Mouse (Mus musculus): ENCODE measurements around the gene Syne1. TPM values are rescaled to one million over a fixed set of nuclear protein-coding genes. Genes with fewer than 3 reads are reported as not detected.

Syne1 gene
- polyA plus RNA-seq, 1 experiment from 2014 or later = 13.3 TPM

- DNase-seq (ENCODE audit: low spot score) = no peak
- no peak for ATAC-seq (replicated peaks; ENCODE audit: low FRiP score, low TSS enrichment, low read depth)
- no peaks in the 10 kb centered on the region for H3K27me3 ChIP-seq (replicated peaks; ENCODE audit: control insufficient read depth, insufficient read depth, low read length)
- H3K36me3 ChIP-seq (ENCODE audit: control insufficient read depth, insufficient read depth, low read length) = no peaks in the 10 kb centered on the region
- H3K4me3 ChIP-seq (ENCODE audit: low read depth, low read length) = no peak overlapping the region
- H3K27ac ChIP-seq (ENCODE audit: low read depth) = no peak overlapping the region
- H3K4me1 ChIP-seq (replicated peaks; ENCODE audit: control insufficient read depth, insufficient read depth, low read length) = no peaks in the 10 kb centered on the region
- H3K9me3 ChIP-seq (ENCODE audit: control insufficient read depth, low read length) = no peaks in the 10 kb centered on the region
- no peak overlapping the region for H3K4me2 ChIP-seq (ENCODE audit: low read length)
- H3K9ac ChIP-seq (ENCODE audit: low read length) = no peak overlapping the region
- WGBS = 71% methylated on average over 9 of the region's 9 CpGs
Measured at GRCm38 (mm10) chr10:5326716-5327115, 224.6 kb downstream of the Syne1 start.

DNA sequence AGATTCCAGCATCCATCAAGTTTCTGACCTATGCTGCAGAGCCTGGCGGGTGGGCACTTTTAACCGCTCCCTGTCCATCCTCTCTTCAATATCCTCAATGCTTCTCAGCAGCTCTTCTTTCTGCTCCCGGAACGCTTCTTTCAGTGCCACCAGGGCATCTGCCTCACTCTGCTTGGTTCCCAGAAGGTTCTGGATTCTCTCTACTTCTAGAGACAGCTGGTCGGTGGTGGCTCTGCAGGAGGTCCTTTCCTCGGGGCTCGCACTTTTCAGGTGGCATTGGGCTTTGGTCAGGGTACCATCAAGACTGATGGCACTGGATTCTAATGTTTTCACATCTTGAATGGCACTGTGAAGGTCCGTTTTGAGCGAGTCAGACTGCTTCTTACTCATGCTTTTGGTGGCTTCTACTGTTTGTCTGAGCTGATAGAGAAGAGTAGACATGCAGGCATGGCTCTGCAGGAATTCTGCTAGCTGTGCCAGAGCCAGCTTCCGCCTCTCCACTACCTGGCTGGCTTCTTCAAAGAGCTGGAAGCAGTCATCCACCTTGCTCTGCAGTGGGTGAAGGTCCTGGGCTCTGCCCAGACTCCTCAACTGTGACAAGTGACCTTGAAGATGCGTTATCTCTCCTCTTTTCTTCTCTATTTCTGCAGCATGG, 227.4 kb downstream of the Syne1 start:
- DNase-seq (ENCODE audit: low spot score) (no peak), ATAC-seq (replicated peaks; ENCODE audit: low FRiP score, low TSS enrichment, low read depth) (no peak)
- no peak overlapping the region for H3K4me2 ChIP-seq (ENCODE audit: low read length)
- H3K4me1 ChIP-seq (replicated peaks; ENCODE audit: control insufficient read depth, insufficient read depth, low read length) = no peaks in the 10 kb centered on the region
- no peaks in the 10 kb centered on the region for H3K27me3 ChIP-seq (replicated peaks; ENCODE audit: control insufficient read depth, insufficient read depth, low read length)
- no peak overlapping the region for H3K27ac ChIP-seq (ENCODE audit: low read depth)
- no peak overlapping the region for H3K4me3 ChIP-seq (ENCODE audit: low read depth, low read length)
- H3K36me3 ChIP-seq (ENCODE audit: control insufficient read depth, insufficient read depth, low read length) = no peaks in the 10 kb centered on the region
- H3K9ac ChIP-seq (ENCODE audit: low read length) = no peak overlapping the region
- no peaks in the 10 kb centered on the region for H3K9me3 ChIP-seq (ENCODE audit: control insufficient read depth, low read length)
- WGBS = 84% methylated on average over 11 of the region's 11 CpGs

DNA sequence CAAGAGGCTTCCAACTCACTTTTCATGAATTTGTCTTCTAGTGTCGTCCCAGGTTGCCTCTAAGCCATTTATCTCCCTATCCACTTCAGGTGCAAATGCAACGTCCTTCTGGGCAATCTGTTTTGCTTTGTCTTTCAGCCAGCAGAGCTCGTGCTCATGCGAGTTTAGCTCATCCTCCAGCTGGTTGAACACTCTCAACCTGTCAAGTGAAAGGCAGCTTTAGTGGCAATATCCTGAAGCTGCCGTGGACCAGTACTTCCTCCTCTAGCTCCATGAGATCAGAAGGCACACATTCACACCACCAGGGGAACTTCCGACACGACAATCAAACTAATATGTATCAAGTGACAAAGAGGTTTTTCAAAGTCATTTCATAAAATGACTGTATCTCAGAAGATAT, 228.7 kb downstream of the Syne1 start:
- Histone ChIP-seq H3K9ac (ENCODE audit: low read length) (no peak overlapping the region), H3K4me2 (ENCODE audit: low read length) (no peak overlapping the region), H3K27ac (ENCODE audit: low read depth) (no peak overlapping the region), H3K9me3 (ENCODE audit: control insufficient read depth, low read length) (no peaks in the 10 kb centered on the region), H3K27me3 (replicated peaks; ENCODE audit: control insufficient read depth, insufficient read depth, low read length) (no peaks in the 10 kb centered on the region), H3K36me3 (ENCODE audit: control insufficient read depth, insufficient read depth, low read length) (no peaks in the 10 kb centered on the region), H3K4me1 (replicated peaks; ENCODE audit: control insufficient read depth, insufficient read depth, low read length) (no peaks in the 10 kb centered on the region), H3K4me3 (ENCODE audit: low read depth, low read length) (no peak overlapping the region)
- ATAC-seq (replicated peaks; ENCODE audit: low FRiP score, low TSS enrichment, low read depth) (no peak), DNase-seq (ENCODE audit: low spot score) (no peak)
- WGBS = 30% methylated on average over 7 of the region's 7 CpGs

DNA sequence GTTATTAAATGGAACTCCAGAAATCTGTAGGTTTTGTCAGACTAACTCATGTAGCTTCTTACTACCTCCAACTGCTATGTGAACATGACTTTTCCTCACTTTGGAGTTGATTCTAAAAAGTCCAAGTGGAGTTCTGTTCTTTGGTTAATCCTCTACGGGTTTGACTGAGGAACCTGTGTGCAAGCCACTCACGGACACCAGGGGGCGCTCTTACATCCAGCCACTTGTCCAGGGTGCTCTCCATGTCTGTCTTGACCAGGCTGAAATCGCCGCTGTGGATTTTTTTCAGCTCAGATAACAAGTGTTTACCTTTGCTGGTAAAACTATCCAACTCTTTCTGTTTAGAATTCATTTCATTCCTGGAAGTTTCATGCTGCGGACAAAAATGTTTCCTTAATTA, 233.7 kb downstream of the Syne1 start:
- Histone ChIP-seq H3K4me3 (ENCODE audit: low read depth, low read length) (no peak overlapping the region), H3K27me3 (replicated peaks; ENCODE audit: control insufficient read depth, insufficient read depth, low read length) (no peaks in the 10 kb centered on the region), H3K4me1 (replicated peaks; ENCODE audit: control insufficient read depth, insufficient read depth, low read length) (no peaks in the 10 kb centered on the region), H3K9ac (ENCODE audit: low read length) (no peak overlapping the region), H3K36me3 (ENCODE audit: control insufficient read depth, insufficient read depth, low read length) (no peaks in the 10 kb centered on the region), H3K27ac (ENCODE audit: low read depth) (no peak overlapping the region), H3K9me3 (ENCODE audit: control insufficient read depth, low read length) (no peaks in the 10 kb centered on the region), H3K4me2 (ENCODE audit: low read length) (no peak overlapping the region)
- ATAC-seq (replicated peaks; ENCODE audit: low FRiP score, low TSS enrichment, low read depth) (0 out of 2 replicates have a peak, but pooled peaks have one; percentile 50), DNase-seq (ENCODE audit: low spot score) (peak; percentile 75)
- 20% methylated on average over 6 of the region's 6 CpGs for WGBS

DNA sequence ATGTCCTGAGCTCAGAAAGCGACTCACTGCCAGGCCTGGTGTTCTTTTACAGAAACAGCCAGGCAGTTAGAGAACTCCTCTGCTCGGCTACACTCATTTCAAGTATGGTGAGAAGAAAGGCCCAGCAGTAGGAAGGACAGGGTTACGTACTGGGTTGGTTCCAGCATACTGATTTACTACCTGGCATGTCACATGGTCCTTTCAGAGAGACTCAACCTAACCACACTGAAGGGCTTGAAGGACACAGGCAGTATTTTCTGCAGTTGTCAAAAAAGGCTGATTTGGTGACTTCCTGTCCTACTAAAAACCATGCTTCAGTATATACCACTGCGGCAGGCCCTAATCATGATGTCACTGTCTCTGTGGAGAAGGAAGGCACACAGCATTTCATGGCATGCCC, 238.8 kb downstream of the Syne1 start:
- Histone ChIP-seq H3K9ac (ENCODE audit: low read length) (no peak overlapping the region), H3K4me2 (ENCODE audit: low read length) (no peak overlapping the region), H3K27ac (ENCODE audit: low read depth) (no peak overlapping the region), H3K27me3 (replicated peaks; ENCODE audit: control insufficient read depth, insufficient read depth, low read length) (no peaks in the 10 kb centered on the region), H3K36me3 (ENCODE audit: control insufficient read depth, insufficient read depth, low read length) (no peaks in the 10 kb centered on the region), H3K4me1 (replicated peaks; ENCODE audit: control insufficient read depth, insufficient read depth, low read length) (0 out of 2 replicates have a peak, but pooled peaks cover 5% of the 10 kb centered on the region), H3K4me3 (ENCODE audit: low read depth, low read length) (no peak overlapping the region), H3K9me3 (ENCODE audit: control insufficient read depth, low read length) (no peaks in the 10 kb centered on the region)
- WGBS = 72% methylated on average over 4 of the region's 4 CpGs
- no peak for ATAC-seq (replicated peaks; ENCODE audit: low FRiP score, low TSS enrichment, low read depth)
- DNase-seq (ENCODE audit: low spot score) = no peak

DNA sequence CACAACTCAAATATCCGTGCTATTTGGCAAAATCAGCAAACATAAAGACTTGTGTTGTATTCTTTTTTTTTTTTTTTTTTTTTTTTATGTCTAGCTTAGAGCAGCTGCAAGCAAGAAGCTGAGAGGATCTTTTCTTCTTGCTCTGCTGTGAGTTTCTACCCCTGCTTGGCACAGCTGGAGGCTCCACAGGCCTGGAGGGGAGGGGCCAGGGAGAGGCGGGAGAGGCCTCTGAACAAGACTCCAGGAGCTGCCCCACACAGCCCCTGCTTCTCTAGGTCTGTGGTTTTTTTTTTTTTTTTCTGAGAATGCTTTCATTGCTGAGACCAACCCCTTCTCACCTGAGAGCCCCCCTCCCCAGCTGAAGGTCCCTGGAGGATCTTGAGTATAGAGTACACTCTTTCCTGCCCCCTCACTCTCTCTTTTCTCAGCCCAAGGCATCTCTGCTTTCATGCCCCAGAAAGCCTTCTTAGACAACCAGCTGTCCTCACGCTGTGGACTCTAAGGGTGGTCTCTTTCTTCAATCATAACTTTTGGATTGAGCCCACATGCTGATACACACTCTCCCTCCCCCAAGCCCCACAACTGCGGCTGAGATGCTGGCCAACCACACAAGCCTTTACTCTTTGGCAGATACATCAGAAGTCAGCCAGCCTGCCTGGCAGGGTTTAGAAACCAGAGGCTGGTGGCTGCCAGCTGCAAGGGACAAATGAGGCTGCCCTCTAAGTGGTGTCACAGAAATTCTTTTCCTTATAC, 241.1 kb downstream of the Syne1 start:
- WGBS = 20% methylated on average over 4 of the region's 4 CpGs
- peak overlapping the region; percentile 87 for H3K27ac ChIP-seq (ENCODE audit: low read depth)
- H3K4me3 ChIP-seq (ENCODE audit: low read depth, low read length) = no peak overlapping the region
- H3K4me1 ChIP-seq (replicated peaks; ENCODE audit: control insufficient read depth, insufficient read depth, low read length) = 0 out of 2 replicates have a peak, but pooled peaks cover 5% of the 10 kb centered on the region
- no peak for DNase-seq (ENCODE audit: low spot score)
- H3K9ac ChIP-seq (ENCODE audit: low read length) = no peak overlapping the region
- no peak overlapping the region for H3K4me2 ChIP-seq (ENCODE audit: low read length)
- H3K36me3 ChIP-seq (ENCODE audit: control insufficient read depth, insufficient read depth, low read length) = no peaks in the 10 kb centered on the region
- peak; percentile 68 for ATAC-seq (replicated peaks; ENCODE audit: low FRiP score, low TSS enrichment, low read depth)
- no peaks in the 10 kb centered on the region for H3K27me3 ChIP-seq (replicated peaks; ENCODE audit: control insufficient read depth, insufficient read depth, low read length)
- H3K9me3 ChIP-seq (ENCODE audit: control insufficient read depth, low read length) = no peaks in the 10 kb centered on the region

DNA sequence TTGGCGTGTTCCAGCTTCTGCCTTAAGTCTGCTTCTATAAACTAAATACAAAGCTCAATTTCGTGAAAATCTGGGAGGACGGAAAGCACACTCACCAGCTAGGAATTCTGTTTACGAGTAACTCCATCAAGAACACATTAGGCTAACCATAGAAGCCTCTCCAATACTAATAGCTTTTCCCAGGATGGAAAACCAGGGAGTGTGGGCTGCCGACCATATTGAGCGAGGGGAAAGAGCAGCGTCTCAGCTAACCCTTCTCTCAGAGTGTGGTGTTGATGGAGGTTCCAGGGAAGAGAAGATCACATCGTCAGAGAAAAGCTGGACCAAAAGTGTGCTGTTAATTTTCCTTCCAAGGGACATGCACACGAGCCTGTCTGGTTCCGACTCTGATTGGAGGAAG, 241.9 kb downstream of the Syne1 start:
- no peaks in the 10 kb centered on the region for H3K9me3 ChIP-seq (ENCODE audit: control insufficient read depth, low read length)
- H3K4me3 ChIP-seq (ENCODE audit: low read depth, low read length) = 0 out of 2 replicates have a peak overlapping the region, but pooled peaks have one; percentile 6
- H3K27ac ChIP-seq (ENCODE audit: low read depth) = peak overlapping the region; percentile 87
- H3K4me1 ChIP-seq (replicated peaks; ENCODE audit: control insufficient read depth, insufficient read depth, low read length) = 0 out of 2 replicates have a peak, but pooled peaks cover 5% of the 10 kb centered on the region
- WGBS = 39% methylated on average over 10 of the region's 10 CpGs
- no peaks in the 10 kb centered on the region for H3K36me3 ChIP-seq (ENCODE audit: control insufficient read depth, insufficient read depth, low read length)
- no peaks in the 10 kb centered on the region for H3K27me3 ChIP-seq (replicated peaks; ENCODE audit: control insufficient read depth, insufficient read depth, low read length)
- no peak for DNase-seq (ENCODE audit: low spot score)
- H3K9ac ChIP-seq (ENCODE audit: low read length) = 0 out of 2 replicates have a peak overlapping the region, but pooled peaks have one; percentile 22
- peak overlapping the region; percentile 34; the same call in 1 of the 2 replicates for H3K4me2 ChIP-seq (ENCODE audit: low read length)
- ATAC-seq (replicated peaks; ENCODE audit: low FRiP score, low TSS enrichment, low read depth) = 0 out of 2 replicates have a peak, but pooled peaks have one; percentile 24

DNA sequence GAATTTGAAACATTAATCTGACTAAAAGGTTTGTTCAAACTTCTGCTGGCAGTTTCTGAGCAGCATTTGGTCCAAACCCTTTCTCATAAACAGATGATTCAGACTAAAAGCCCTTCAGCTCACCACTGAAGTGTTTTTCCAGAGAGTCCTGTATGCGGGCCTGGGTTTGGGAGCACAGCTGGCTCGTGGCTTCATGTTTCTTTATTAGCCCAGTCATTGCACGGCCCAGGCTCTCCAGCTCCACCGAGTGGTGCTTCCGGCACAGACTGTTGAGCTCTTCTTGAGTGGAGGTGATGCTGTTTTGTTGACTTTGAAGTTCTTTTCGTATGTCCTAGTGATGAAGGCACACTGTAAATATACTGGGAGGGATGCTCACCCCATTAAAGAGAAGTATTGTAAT, 245.7 kb downstream of the Syne1 start:
- Histone ChIP-seq H3K27me3 (replicated peaks; ENCODE audit: control insufficient read depth, insufficient read depth, low read length) (no peaks in the 10 kb centered on the region), H3K9ac (ENCODE audit: low read length) (no peak overlapping the region), H3K4me2 (ENCODE audit: low read length) (no peak overlapping the region), H3K9me3 (ENCODE audit: control insufficient read depth, low read length) (no peaks in the 10 kb centered on the region), H3K4me1 (replicated peaks; ENCODE audit: control insufficient read depth, insufficient read depth, low read length) (0 out of 2 replicates have a peak, but pooled peaks cover 5% of the 10 kb centered on the region), H3K4me3 (ENCODE audit: low read depth, low read length) (no peak overlapping the region), H3K27ac (ENCODE audit: low read depth) (peak overlapping the region; percentile 8; the same call in 1 of the 2 replicates), H3K36me3 (ENCODE audit: control insufficient read depth, insufficient read depth, low read length) (no peaks in the 10 kb centered on the region)
- DNase-seq (ENCODE audit: low spot score) (no peak), ATAC-seq (replicated peaks; ENCODE audit: low FRiP score, low TSS enrichment, low read depth) (no peak)
- WGBS = 24% methylated on average over 6 of the region's 6 CpGs

All from intestine, embryonic 14.5 days (tissue).